Mouse (Mus musculus) intestine, postnatal 0 days (tissue): ENCODE data around the gene Tmem175. TPM values are rescaled to one million over a fixed set of nuclear protein-coding genes. Genes with fewer than 3 reads are reported as not detected.

ENCODE experiments used
- ATAC-seq: fragments of 200-750 bp; cut with Nextera tagmentation; 2 replicates; pipeline ENCODE4 v1.8.0; 2017; ENCODE audit warnings: mild to moderate bottlenecking, moderate TSS enrichment, moderate library complexity
- H3K27ac ChIP-seq: fragments of 300-500 bp; sonication (generic); 2 replicates; pipeline ENCODE4 v1.5.1; 2014; ENCODE audit warnings: mild to moderate bottlenecking, low read depth, low read length, moderate library complexity
- H3K27me3 ChIP-seq: fragments of 300-500 bp; sonication (generic); replicated peaks from 2 replicates; pipeline ENCODE4 v1.6.1; 2014; ENCODE audit warnings: low read length, mixed read lengths; ENCODE audit not compliant: control insufficient read depth, insufficient read depth
- H3K36me3 ChIP-seq: fragments of 300-500 bp; sonication (generic); 2 replicates; pipeline ENCODE4 v1.6.1; 2014; ENCODE audit warnings: mild to moderate bottlenecking, moderate library complexity; ENCODE audit not compliant: control insufficient read depth, insufficient read depth
- H3K4me1 ChIP-seq: fragments of 300-500 bp; sonication (generic); replicated peaks from 2 replicates; pipeline ENCODE4 v1.6.1; 2014; ENCODE audit warnings: antibody characterized with exemption, low read length, mixed read lengths; ENCODE audit not compliant: control insufficient read depth, insufficient read depth
- H3K4me2 ChIP-seq: fragments of 300-500 bp; sonication (generic); replicated peaks from 2 replicates; pipeline ENCODE4 v1.6.1; 2014; ENCODE audit warnings: low read depth, mild to moderate bottlenecking, moderate library complexity
- H3K4me3 ChIP-seq: fragments of 300-500 bp; sonication (generic); 2 replicates; pipeline ENCODE4 v1.5.1; 2014; ENCODE audit warnings: low read depth, low read length
- H3K9ac ChIP-seq: fragments of 300-500 bp; sonication (generic); 2 replicates; pipeline ENCODE4 v1.6.1; 2014; ENCODE audit warnings: mild to moderate bottlenecking, low read depth, low read length
- H3K9me3 ChIP-seq: fragments of 300-500 bp; sonication (generic); 2 replicates; pipeline ENCODE4 v1.6.1; 2016; ENCODE audit warnings: mixed run types; ENCODE audit not compliant: control insufficient read depth
- CTCF ChIP-seq: sonication (generic); IDR thresholded peaks from 2 replicates; pipeline ENCODE4 v1.5.1; 2016; ENCODE audit warnings: low read depth, mild to moderate bottlenecking, control low read depth, antibody characterized with exemption, moderate library complexity
- WGBS: fragments of 180-500 bp; shearing (Covaris S2); extraction: QIAGEN DNeasy Blood & Tissue Kit; methylation state at CpG from one replicate; pipeline ENCODE4 v1.1.7; 2014; 5-methylcytosine and 5-hydroxymethylcytosine counted together
- polyA plus RNA-seq: library from polyadenylated mRNA; unstranded; fragments of >200 nt; fragmentation: Nextera tagmentation; extraction: Ambion mirVana; gene quantifications from 2 replicates; pipeline ENCODE4 v1.2.1, GENCODE M21; 2015

Gene Tmem175
- polyA plus RNA-seq, 1 experiment from 2014 or later: 19.4 TPM

DNA sequence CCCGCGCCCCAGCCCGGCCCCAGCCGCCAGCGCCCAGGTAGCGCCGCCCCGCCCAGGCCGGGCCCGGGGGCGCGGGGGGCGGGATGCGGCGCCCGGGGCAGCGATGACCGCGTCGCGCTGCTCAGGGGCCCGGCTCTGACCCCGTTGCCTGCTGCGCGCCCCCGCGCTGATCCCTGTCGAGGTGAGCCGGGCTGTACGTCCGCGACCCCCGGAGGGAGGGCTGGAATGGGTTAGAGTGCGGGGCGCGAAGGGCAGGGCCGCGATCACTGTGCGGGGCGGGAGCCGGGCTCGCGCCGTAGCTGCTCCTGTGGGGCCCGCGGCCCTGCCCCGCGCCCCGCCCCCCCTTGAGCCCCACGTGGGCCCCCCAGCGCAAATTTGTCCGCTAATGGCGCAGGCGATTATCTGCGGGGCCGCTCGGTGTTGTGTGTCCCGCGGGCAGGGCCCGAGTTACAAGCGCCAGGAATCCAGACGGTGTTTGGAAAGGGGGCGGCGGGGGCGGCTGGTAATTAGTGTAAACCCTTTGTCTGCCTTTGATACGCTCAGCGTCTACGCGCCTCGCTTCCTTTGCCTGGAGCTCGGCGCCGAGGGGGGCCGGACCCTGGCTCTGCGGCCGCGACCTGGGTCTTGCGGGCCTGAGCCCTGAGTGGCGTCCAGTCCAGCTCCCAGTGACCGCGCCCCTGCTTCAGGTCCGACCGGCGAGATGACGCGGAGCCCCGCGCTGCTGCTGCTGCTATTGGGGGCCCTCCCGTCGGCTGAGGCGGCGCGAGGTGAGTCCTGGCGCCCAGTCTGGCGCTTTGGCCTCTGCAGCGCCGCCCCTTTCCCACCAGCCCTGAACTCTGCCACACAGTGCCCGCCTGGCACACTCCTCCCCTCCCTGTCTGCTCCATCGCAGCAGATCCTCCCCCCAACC, 65.0 kb downstream of the Tmem175 start:
- under 1% methylated on average over 81 of the region's 99 CpGs for WGBS
- Histone ChIP-seq H3K4me2 (peak overlapping the region; percentile 96), H3K4me1 (peaks cover 4% of the 10 kb centered on the region; the same call in 1 of the 2 replicates), H3K9me3 (no peaks in the 10 kb centered on the region), H3K27me3 (no peaks in the 10 kb centered on the region), H3K9ac (peak overlapping the region; percentile 83), H3K4me3 (peak overlapping the region; percentile 96), H3K27ac (peak overlapping the region; percentile 54), H3K36me3 (no peaks in the 10 kb centered on the region)
- ATAC-seq: peak; percentile 46
- TF ChIP-seq CTCF: no peak

DNA sequence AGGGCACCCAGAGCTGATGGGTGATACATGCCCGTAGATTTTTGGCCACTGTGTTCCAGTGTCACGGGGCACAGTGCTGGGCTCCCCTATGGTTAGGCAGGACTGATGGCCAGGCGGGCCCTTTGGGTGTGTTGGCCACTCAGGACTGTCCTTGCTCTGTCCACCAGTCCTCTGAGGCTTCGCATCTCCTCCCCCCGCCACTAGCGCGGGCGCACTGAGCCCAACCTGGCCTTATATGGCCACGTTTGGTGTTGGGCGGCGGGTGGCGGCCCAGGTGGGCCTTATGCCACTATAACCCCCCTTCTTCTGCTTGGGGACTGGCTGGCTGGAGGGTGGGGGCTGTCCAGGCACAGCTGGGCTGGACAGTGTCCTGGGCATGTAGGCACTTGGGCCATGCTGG, 66.3 kb downstream of the Tmem175 start:
- Histone ChIP-seq H3K9ac (no peak overlapping the region), H3K4me1 (peaks cover 9% of the 10 kb centered on the region), H3K4me3 (no peak overlapping the region), H3K9me3 (no peaks in the 10 kb centered on the region), H3K27me3 (no peaks in the 10 kb centered on the region), H3K27ac (no peak overlapping the region), H3K36me3 (no peaks in the 10 kb centered on the region), H3K4me2 (peak overlapping the region; percentile 96; the same call in 1 of the 2 replicates)
- no peak for TF ChIP-seq CTCF
- ATAC-seq: no peak
- 93% methylated on average over 11 of the region's 12 CpGs for WGBS

DNA sequence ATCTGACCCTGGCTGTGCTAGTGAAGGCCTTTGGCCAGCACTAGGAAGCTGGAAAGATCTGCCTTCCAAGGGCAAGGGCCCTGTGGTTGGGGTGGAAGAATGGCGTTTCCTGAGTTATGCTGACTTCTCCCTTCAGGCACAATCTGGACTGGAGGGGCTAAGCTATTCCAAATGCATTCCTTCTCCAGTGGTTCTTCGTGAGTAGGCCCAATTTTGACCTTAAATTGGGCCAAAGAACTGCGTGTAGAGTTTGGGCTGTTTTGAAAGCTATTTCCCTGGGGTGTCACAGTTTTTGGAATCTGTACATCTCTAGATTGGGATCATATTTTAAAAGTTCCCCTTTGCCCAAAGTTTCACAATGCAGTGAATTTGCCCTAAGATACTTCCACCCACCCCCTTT, 67.0 kb downstream of the Tmem175 start:
- Histone ChIP-seq H3K9ac (no peak overlapping the region), H3K4me1 (peaks cover 9% of the 10 kb centered on the region), H3K27me3 (no peaks in the 10 kb centered on the region), H3K4me3 (no peak overlapping the region), H3K4me2 (no peak overlapping the region), H3K27ac (no peak overlapping the region), H3K9me3 (no peaks in the 10 kb centered on the region), H3K36me3 (no peaks in the 10 kb centered on the region)
- no peak for ATAC-seq
- WGBS: 75% methylated on average over 3 of the region's 3 CpGs
- no peak for TF ChIP-seq CTCF

DNA sequence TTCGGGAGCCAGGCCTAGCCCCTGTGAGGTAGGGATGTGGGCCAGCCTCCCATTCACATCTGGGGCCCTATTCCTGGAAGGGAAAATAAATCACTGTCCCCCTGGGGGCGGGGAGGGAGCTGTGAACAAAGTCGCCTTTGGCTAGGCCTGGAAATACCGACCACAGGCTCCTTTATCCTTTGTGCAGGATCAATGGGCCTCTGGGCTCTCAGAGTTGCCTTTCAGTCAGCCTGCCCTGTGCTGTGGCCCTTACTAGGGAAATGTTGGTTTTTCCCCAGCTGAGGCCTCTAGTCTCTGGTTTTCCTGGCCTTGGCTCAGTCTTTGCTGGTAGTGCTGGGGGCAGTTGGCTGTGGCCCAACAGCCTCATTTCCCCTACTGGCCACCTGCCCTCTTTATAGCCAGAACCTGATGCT, 67.8 kb downstream of the Tmem175 start:
- ATAC-seq: no peak
- WGBS: 39% methylated on average over 4 of the region's 4 CpGs
- H3K4me2 ChIP-seq: no peak overlapping the region
- no peak overlapping the region for H3K27ac ChIP-seq
- H3K27me3 ChIP-seq: no peaks in the 10 kb centered on the region
- no peak overlapping the region for H3K4me3 ChIP-seq
- no peak overlapping the region for H3K9ac ChIP-seq
- H3K4me1 ChIP-seq: peaks cover 4% of the 10 kb centered on the region; the same call in 1 of the 2 replicates
- TF ChIP-seq CTCF: no peak
- no peaks in the 10 kb centered on the region for H3K9me3 ChIP-seq
- no peaks in the 10 kb centered on the region for H3K36me3 ChIP-seq

Other genes starting within 250 kb of the Tmem175 start
- gene Pde6b, start 241.4 kb upstream of the Tmem175 start, polyA plus RNA-seq: 0.09 and 0.16 TPM in 2 replicates
- 829 and 847 TPM in 2 replicates for gene Atp5k, start 195.3 kb upstream of the Tmem175 start, polyA plus RNA-seq
- gene Mfsd7a, start 180.9 kb upstream of the Tmem175 start, polyA plus RNA-seq: 0.42 and 0.51 TPM in 2 replicates
- 9.3 and 10.2 TPM in 2 replicates for gene Pcgf3, start 168.5 kb upstream of the Tmem175 start, polyA plus RNA-seq
- 2.0 and 2.2 TPM in 2 replicates for gene Cplx1, start 79.7 kb upstream of the Tmem175 start, polyA plus RNA-seq
- 61.2 and 65.7 TPM in 2 replicates for gene Gak, start within 50 bp of the Tmem175 start, polyA plus RNA-seq
- 4.8 and 5.8 TPM in 2 replicates for gene Idua, start 30.6 kb downstream of the Tmem175 start, polyA plus RNA-seq
- 10.3 and 13.6 TPM in 2 replicates for gene Dgkq, start 39.9 kb downstream of the Tmem175 start, polyA plus RNA-seq
- gene Slc26a1, start 45.8 kb downstream of the Tmem175 start, polyA plus RNA-seq: 1.9 and 2.1 TPM in 2 replicates
- gene Fgfrl1, start 62.6 kb downstream of the Tmem175 start, polyA plus RNA-seq: 14.8 and 14.9 TPM in 2 replicates
- gene Rnf212, start 145.2 kb downstream of the Tmem175 start, polyA plus RNA-seq: 0.71 and 1.2 TPM in 2 replicates
- gene Tmed11, start 165.6 kb downstream of the Tmem175 start, polyA plus RNA-seq: 0.26 TPM in 1 of 2 replicates, not detected in the other
- not detected in 2 replicates for gene Vmn2r8, start 179.1 kb downstream of the Tmem175 start, polyA plus RNA-seq
- not detected in 2 replicates for gene Vmn2r9, start 222.8 kb downstream of the Tmem175 start, polyA plus RNA-seq